Mouse (Mus musculus) lung, embryonic 15.5 days (tissue): Measurements from ENCODE around the gene Cetn2. TPM values are rescaled to one million over a fixed set of nuclear protein-coding genes. Genes with fewer than 3 reads are reported as not detected.

Source experiments
- ATAC-seq: fragments of 200-750 bp; cut with Nextera tagmentation; 2 replicates; pipeline ENCODE4 v1.8.0; 2017; ENCODE audit warnings: moderate number of reproducible peaks, borderline replicate concordance; ENCODE audit not compliant: low FRiP score, low TSS enrichment; ENCODE audit errors: extremely low read depth
- H3K27ac ChIP-seq: fragments of 300-500 bp; sonication (generic); 2 replicates; pipeline ENCODE4 v1.5.1; 2015; ENCODE audit warnings: moderate library complexity, mild to moderate bottlenecking, inconsistent platforms
- H3K27me3 ChIP-seq: fragments of 300-500 bp; sonication (generic); 2 replicates; pipeline ENCODE4 v1.6.1; 2015; ENCODE audit warnings: inconsistent platforms
- H3K36me3 ChIP-seq: fragments of 300-500 bp; sonication (generic); 2 replicates; pipeline ENCODE4 v1.6.1; 2015; ENCODE audit warnings: inconsistent platforms
- H3K4me1 ChIP-seq: fragments of 300-500 bp; sonication (generic); 2 replicates; pipeline ENCODE4 v1.6.1; 2015; ENCODE audit warnings: inconsistent platforms
- H3K4me2 ChIP-seq: fragments of 300-500 bp; sonication (generic); 2 replicates; pipeline ENCODE4 v1.6.1; 2015; ENCODE audit warnings: inconsistent platforms, mild to moderate bottlenecking, moderate library complexity
- H3K4me3 ChIP-seq: fragments of 300-500 bp; sonication (generic); 2 replicates; pipeline ENCODE4 v1.5.1; 2015; ENCODE audit warnings: mild to moderate bottlenecking, inconsistent platforms
- H3K9ac ChIP-seq: fragments of 300-500 bp; sonication (generic); 2 replicates; pipeline ENCODE4 v1.6.1; 2015; ENCODE audit warnings: inconsistent platforms
- H3K9me3 ChIP-seq: fragments of 300-500 bp; sonication (generic); 2 replicates; pipeline ENCODE4 v1.6.1; 2016; ENCODE audit warnings: inconsistent platforms
- WGBS: fragments of 180-500 bp; shearing (Covaris S2); methylation state at CpG from one replicate; pipeline ENCODE4 v1.1.7; 2015; 5-methylcytosine and 5-hydroxymethylcytosine counted together
- polyA plus RNA-seq: library from polyadenylated mRNA; unstranded; fragments of >200 nt; fragmentation: Nextera tagmentation; extraction: Ambion mirVana; gene quantifications from 2 replicates; pipeline ENCODE4 v1.2.1, GENCODE M21; 2015

Cetn2 gene
- polyA plus RNA-seq, 1 experiment from 2014 or later = 87.0 TPM

DNA sequence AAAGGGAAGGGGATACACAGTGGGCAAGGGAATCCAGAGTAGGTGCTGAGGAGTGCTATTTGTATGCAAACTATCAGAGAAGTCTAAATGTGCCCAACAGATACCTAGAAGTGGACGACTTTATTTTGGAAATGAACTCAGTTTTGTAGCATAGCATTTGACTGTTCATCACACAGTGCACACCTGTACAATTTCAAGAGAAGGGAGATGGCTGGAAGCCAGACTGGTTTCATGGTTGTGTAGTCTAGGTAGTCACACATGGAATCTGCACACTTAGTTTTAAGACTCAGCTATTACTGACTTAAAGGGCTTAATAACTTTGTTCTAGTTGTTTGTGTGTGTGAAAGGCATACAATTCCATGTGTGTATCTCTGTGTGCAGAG, 22.2 kb downstream of the Cetn2 start:
- H3K4me3 ChIP-seq = no peak overlapping the region
- no peaks in the 10 kb centered on the region; the same call in 1 of the 2 replicates for H3K27me3 ChIP-seq
- H3K27ac ChIP-seq = no peak overlapping the region
- no peaks in the 10 kb centered on the region for H3K9me3 ChIP-seq
- ATAC-seq = no peak
- no peak overlapping the region for H3K4me2 ChIP-seq
- 58% methylated on average over 1 of the region's 1 CpGs for WGBS
- no peaks in the 10 kb centered on the region for H3K4me1 ChIP-seq
- H3K36me3 ChIP-seq = no peaks in the 10 kb centered on the region
- no peak overlapping the region for H3K9ac ChIP-seq

DNA sequence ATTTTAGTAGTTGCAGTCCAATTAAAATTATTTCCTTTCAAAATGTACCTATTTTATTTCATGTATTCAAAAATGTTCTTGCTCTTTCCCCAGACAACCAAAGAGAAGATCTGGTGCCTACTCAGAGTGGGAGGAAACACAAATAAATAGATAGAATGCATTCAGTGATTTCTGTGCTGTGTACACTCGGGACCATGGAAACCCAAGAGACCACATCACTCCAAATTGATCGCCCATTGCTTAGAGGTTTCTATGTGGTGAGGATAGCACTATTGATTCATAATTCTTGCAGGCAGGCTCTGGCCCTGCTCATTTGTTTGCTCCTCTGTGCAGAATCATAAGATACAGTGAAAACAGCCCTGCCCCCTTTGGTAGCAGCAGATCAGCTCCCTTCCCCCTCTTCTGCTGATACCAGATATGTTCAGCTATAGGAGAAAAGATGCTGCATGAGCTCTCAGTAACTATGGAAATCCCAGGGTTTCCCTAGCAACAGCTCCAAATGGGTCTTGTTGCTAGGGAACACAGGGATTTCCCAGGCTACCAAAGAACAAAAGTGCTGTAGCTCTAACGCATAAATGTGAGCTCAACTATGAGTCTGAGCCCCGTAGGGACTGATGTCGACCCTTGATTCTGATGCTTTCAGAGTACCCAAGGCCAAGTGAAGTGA, 22.7 kb downstream of the Cetn2 start:
- no peaks in the 10 kb centered on the region for H3K4me1 ChIP-seq
- no peaks in the 10 kb centered on the region for H3K9me3 ChIP-seq
- H3K27ac ChIP-seq = no peak overlapping the region
- no peak overlapping the region for H3K9ac ChIP-seq
- no peaks in the 10 kb centered on the region for H3K36me3 ChIP-seq
- WGBS = 62% methylated on average over 5 of the region's 5 CpGs
- H3K4me2 ChIP-seq = no peak overlapping the region
- no peak for ATAC-seq
- no peak overlapping the region for H3K4me3 ChIP-seq
- H3K27me3 ChIP-seq = no peaks in the 10 kb centered on the region; the same call in 1 of the 2 replicates

Other genes with a start within 250 kb of the Cetn2 start
- gene Gabrq, start 93.2 kb downstream of the Cetn2 start, polyA plus RNA-seq = 0.33 and 0.66 TPM in 2 replicates
- 19.9 and 21.0 TPM in 2 replicates for gene Nsdhl, start 146 bp upstream of the Cetn2 start, polyA plus RNA-seq
- 7.1 TPM in 2 replicates for gene Zfp185, start 68.9 kb upstream of the Cetn2 start, polyA plus RNA-seq
- 0.08 TPM in 1 of 2 replicates, not detected in the other for gene Pnma5, start 118.7 kb upstream of the Cetn2 start, polyA plus RNA-seq
- 0.17 and 0.18 TPM in 2 replicates for gene Pnma3, start 146.4 kb upstream of the Cetn2 start, polyA plus RNA-seq
- 0.87 and 2.5 TPM in 2 replicates for gene Xlr4a, start 164.1 kb upstream of the Cetn2 start, polyA plus RNA-seq
- 2.2 and 4.1 TPM in 2 replicates for gene Xlr3a, start 178.7 kb upstream of the Cetn2 start, polyA plus RNA-seq
- 0.11 and 0.14 TPM in 2 replicates for gene Gm14685, start 198.6 kb upstream of the Cetn2 start, polyA plus RNA-seq
- not detected in 2 replicates for gene Xlr5b, start 230.4 kb upstream of the Cetn2 start, polyA plus RNA-seq
- not detected in 2 replicates for gene DXBay18, start 231.0 kb upstream of the Cetn2 start, polyA plus RNA-seq